Mouse (Mus musculus) right cerebral cortex, postnatal 4 days (tissue): ENCODE results near the gene Frat1.

ENCODE experiments used
- DNase-seq: peaks from one replicate; pipeline ENCODE4 v3.0.0-alpha.2; 2022

Frat1 gene

GRCm38 (mm10) chr19:41817325-41817724, 12.4 kb upstream of the Frat1 start:
- DNase-seq = no peak

DNA sequence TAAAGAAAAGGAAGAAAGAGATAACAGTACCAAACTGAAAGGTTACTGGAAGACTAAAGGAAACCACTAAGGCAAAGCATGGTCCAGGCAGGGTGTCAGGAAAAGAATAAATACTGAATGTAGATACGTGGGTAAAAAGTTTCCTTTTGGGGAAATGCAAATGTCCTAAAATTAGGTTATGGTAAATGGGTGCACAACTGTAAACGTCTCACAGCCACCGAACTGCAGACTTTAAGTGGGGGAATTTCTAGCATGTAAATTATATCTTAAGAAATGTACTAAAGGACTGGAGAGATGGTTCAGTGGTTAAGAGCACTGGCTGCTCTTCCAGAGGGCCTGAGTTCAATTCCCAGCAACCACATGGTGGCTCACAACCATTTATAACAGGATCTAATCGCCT, 11.0 kb upstream of the Frat1 start:
- no peak for DNase-seq

- DNase-seq = no peak
These were observed 8.3 kb upstream of the Frat1 start for GRCm38 (mm10) chr19:41821436-41821835.

GRCm38 (mm10) chr19:41822589-41822988, 7.2 kb upstream of the Frat1 start:
- no peak for DNase-seq

DNA sequence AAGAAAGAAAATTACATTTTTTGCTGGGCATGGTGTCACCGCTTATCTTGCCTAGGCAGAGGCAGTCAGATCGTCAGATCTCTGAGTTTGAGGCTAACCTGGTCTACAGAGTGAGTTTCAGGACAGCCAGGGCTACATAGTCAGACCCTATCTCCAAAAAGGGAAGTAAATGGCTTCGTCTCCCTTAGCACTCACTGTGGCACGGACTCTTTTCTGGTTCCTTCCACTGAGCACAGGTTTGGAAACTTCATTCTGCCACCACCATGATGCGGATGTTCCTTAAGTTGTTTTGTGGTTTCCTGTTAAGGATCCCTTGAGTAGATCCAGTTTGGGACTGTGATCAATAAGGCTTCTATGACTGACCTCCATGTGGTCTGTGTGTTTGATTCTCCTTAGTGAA, 4.8 kb upstream of the Frat1 start:
- DNase-seq = no peak

DNA sequence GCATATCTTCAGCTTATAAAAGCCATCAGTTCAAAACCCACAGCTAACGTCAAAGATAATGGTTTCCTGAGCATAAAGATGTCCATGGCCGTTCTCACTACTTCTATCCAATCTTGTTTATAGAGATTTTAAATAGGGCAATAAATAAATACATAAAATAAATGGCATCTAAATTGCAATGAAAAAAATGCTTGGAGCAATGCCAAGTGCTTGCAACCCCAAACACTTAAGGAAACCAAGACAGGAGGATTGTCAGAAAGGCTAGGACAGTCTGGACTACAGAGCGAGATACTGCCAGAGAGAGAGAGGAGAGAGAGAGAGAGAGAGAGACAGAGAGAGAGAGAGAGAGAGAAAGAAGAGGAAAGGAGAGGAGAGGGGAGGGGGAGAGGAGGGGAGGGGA, 3.2 kb upstream of the Frat1 start:
- no peak for DNase-seq

DNA sequence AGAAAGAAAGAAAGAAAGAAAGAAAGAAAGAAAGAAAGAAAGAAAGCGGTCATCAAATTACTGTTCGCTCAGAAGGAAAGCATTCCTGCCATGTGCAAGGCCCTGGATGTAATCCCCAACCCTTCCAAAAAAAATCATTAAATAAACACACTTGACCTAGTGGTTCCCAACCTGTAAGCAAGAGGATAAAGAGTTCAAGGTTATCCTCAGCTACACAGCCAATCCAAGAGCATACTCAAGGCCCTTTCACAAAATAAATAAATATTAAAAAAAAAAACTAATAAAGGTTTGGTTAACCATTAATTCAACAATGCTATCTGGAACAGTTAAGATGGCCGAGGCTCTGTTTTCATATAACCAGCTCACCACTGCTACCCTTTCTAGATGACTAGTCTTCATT, 829 bp upstream of the Frat1 start:
- DNase-seq = no peak

- DNase-seq = peak; percentile 77
These were observed 599 bp downstream of the Frat1 start for GRCm38 (mm10) chr19:41830106-41831031.

DNA sequence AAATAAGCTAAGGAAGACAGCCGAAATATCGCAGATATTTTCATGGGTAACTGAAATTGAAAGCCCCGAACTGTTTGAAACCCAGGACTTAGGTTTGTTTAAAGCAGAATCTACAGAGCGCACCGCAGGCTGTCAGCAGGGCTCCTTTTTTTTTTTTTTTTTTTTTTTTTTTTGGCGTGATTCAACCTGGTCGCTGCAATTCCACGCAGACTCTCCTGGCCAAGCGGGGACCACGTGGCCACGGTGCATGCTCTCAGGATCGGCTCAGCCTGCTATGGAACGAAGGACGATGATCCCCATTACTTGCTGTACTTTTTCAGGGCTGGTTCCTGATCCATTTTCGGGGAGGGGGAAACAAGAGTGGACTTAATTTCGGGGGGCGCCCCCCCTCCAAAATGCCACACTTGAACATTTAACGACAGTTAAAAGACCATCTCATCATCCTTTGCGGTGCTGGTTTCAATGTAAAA, 1.4 kb downstream of the Frat1 start:
- DNase-seq = peak; percentile 42

DNA sequence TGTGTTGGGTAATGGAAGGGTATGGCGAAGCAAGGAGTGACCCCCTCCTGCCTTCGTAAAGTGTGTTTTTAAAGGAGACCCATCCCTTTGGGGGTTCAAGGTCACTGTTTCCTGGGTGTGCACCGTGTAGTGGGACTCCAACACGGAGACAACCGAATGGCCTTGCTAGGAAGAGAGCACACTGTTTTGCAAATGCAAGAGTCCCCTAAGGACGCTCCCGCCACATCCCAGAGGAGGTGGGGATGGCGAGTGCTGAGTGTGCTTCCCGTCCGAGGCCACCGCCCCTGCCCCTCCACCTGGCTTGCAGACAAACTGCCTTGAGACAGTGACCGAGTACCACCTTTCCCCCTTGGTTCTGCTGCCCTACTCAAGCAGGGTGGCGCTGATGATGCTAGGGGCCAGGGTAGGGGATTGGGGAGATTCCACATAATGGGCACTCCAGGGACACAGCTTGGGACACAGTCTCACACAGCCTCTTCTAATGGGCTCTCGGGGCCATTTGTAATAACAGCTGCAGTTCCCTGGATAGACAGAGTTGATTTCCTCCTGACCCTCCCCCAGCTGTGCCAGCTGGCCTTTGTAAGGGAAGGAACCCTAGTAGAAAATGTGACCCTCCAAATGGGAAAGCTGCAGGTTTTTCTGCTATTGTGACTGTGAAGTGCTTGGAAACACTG, 2.1 kb downstream of the Frat1 start:
- DNase-seq = no peak

- no peak for DNase-seq
These were observed 2.9 kb downstream of the Frat1 start for GRCm38 (mm10) chr19:41832501-41833201.

GRCm38 (mm10) chr19:41835407-41835806, 5.6 kb downstream of the Frat1 start:
- no peak for DNase-seq

DNA sequence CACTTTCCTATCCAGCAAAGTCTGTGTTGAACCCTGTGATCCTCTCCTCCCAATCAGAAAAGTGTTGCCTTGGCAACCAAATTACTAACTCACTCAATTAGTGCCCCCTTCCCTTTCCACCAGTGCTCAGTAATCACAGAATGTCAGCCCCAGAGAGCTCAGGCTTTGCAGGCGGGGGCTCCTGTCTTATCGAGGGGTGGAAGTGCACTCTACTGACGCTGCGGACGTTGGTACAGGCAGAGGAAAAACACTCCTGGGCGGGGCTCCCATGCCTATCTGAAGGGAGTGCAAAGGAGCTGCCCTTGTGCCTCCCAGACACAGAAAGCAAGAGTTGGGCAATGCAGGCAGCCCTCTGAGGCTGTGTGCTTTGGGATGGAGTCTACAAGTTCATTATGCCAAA, 6.0 kb downstream of the Frat1 start:
- no peak for DNase-seq

DNA sequence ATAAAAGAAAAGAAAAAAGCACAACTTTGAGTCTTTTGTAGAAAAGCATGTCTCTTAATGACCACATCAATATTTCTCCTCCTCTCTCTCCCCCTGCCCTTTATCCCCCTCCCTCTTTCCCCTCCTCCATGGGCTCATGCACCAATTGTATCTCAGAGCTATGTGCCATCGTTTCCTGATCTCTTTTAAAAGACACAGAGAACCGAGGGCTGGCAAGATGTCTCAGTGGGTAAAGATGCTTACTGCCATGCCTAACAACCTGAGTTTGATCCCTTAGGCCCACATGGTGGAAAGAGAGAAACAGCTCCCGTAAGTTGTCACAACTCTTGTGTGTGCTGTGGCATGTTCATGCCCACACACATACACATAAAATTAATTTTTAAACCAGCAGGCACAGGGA, 6.9 kb downstream of the Frat1 start:
- no peak for DNase-seq

- DNase-seq = no peak
These were observed 7.6 kb downstream of the Frat1 start for GRCm38 (mm10) chr19:41837194-41837916.

DNA sequence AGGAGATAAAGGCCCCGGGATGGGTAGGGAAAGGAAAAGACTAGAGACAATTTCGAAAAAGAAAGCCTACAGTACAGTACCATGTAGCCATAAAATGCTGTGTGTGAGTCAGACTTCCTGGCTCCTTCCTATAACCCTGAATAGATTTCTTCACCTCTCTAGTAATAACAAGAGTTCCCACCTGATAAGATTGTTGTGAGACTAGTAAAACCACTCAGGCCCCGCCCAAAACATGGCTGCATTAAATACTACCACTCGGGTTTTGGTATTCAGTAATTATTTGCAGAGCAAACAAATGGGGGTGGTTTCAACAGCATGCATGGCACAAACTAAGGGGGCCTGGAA, 8.1 kb downstream of the Frat1 start:
- DNase-seq = no peak

DNA sequence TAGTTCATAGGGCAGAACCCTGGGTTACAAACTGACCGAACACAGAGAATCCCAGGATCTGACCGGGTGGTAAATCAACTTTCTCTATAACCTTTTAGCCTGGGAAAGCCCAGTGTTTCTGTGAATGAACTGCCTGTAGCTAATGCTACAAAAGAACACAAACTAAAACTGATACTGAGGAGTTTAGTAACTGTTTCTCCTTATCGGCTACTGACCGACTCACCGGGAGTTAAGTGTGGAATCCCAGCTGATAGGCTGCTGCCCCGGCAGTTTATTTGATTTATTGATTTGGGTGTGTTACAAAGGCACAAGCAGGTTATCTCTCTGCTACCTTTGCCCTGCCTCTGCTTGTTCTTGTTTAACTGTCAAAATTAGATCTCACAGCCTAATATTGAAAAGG, 9.0 kb downstream of the Frat1 start:
- DNase-seq = no peak

GRCm38 (mm10) chr19:41839685-41840084, 9.9 kb downstream of the Frat1 start:
- DNase-seq = no peak

DNA sequence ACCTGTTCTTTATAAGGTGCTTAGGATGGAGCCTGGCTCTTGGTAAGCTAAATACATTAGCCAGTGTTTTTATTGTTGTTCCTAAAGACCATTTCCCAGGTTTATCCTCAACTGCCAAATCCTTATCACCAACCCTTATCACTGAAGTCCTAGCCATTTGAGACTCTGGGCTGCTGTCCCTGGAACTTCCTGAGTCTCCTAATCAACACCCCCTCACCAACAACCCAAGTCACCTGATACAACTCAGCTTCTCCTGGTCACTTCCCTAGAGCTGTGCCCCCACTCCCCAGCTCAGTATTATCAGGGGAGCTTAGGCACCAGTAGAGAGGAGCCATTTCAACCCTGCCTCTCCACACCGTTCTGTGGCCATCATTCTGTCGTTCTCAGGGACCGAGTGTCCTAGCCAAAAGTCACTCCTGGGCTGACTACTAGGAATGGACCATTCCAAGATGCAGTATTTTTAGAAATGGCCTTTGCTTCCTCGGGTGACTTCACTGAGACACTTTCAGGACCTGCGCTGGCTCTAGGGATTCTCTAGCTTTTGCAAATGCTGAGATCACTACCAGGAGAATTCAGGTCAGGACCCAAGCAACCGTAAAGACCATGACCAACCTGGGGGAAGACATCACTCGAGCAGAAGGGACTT, 11.5 kb downstream of the Frat1 start:
- DNase-seq = no peak

DNA sequence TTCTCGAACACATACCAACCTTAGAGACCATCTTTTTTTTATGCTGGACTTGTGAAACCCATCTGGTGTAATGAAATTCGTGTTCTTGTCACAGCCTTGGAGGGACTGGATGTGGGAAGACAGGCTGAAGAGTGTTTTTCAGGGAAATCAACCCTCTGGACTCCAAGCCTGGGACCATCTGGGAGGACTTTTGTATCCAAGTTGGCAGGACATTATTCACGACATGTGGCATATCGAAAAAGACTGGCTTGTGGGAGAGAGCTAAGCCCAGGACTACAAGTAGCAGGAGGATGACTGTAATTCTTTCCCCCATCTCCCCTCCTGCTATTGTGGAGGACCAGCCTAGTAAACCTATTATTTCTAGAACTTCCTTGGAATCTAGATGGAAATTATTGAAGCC, 12.4 kb downstream of the Frat1 start:
- DNase-seq = no peak

GRCm38 (mm10) chr19:41842706-41843105, 12.9 kb downstream of the Frat1 start:
- no peak for DNase-seq

- DNase-seq = no peak
These were observed 14.6 kb downstream of the Frat1 start for GRCm38 (mm10) chr19:41844345-41844744.
